Mouse (Mus musculus) hindbrain, embryonic 11.5 days (tissue): Measurements from ENCODE around the gene Chic1. TPM values are rescaled to one million over a fixed set of nuclear protein-coding genes. Genes with fewer than 3 reads are reported as not detected.

Experiments
- ATAC-seq: fragments of 200-750 bp; cut with Nextera tagmentation; 2 replicates; pipeline ENCODE4 v1.8.0; 2017; ENCODE audit warnings: mild to moderate bottlenecking, moderate TSS enrichment, moderate library complexity; ENCODE audit not compliant: low FRiP score
- DNase-seq: peaks from one replicate; pipeline ENCODE4 v3.0.0-alpha.2; 2015; ENCODE audit warnings: low spot score
- H3K27ac ChIP-seq: fragments of 300-500 bp; sonication (generic); 2 replicates; pipeline ENCODE4 v1.5.1; 2014; ENCODE audit warnings: mild to moderate bottlenecking, low read depth, low read length
- H3K27me3 ChIP-seq: fragments of 300-500 bp; sonication (generic); 2 replicates; pipeline ENCODE4 v1.6.1; 2014; ENCODE audit warnings: mild to moderate bottlenecking, low read length, moderate library complexity, mixed read lengths; ENCODE audit not compliant: control insufficient read depth, insufficient read depth
- H3K36me3 ChIP-seq: fragments of 300-500 bp; sonication (generic); 2 replicates; pipeline ENCODE4 v1.6.1; 2014; ENCODE audit warnings: mild to moderate bottlenecking, low read length, moderate library complexity, mixed read lengths; ENCODE audit not compliant: control insufficient read depth, insufficient read depth
- H3K4me1 ChIP-seq: fragments of 300-500 bp; sonication (generic); replicated peaks from 2 replicates; pipeline ENCODE4 v1.6.1; 2014; ENCODE audit warnings: low read length, mixed read lengths; ENCODE audit not compliant: control insufficient read depth, insufficient read depth
- H3K4me2 ChIP-seq: fragments of 300-500 bp; sonication (generic); replicated peaks from 2 replicates; pipeline ENCODE4 v1.6.1; 2014; ENCODE audit warnings: mild to moderate bottlenecking, low read depth, low read length
- H3K4me3 ChIP-seq: fragments of 300-500 bp; sonication (generic); 2 replicates; pipeline ENCODE4 v1.5.1; 2014; ENCODE audit warnings: low read depth, low read length
- H3K9ac ChIP-seq: fragments of 300-500 bp; sonication (generic); 2 replicates; pipeline ENCODE4 v1.6.1; 2014; ENCODE audit warnings: low read depth, low read length
- H3K9me3 ChIP-seq: fragments of 300-500 bp; sonication (generic); 2 replicates; pipeline ENCODE4 v1.6.1; 2016; ENCODE audit warnings: low read length; ENCODE audit not compliant: control insufficient read depth
- WGBS: fragments of 180-500 bp; shearing (Covaris S2); extraction: QIAGEN DNeasy Blood & Tissue Kit; methylation state at CpG from one replicate; pipeline ENCODE4 v1.1.7; 2014; 5-methylcytosine and 5-hydroxymethylcytosine counted together
- polyA plus RNA-seq: library from polyadenylated mRNA; unstranded; fragments of >200 nt; fragmentation: Nextera tagmentation; extraction: Ambion mirVana; gene quantifications from 2 replicates; pipeline ENCODE4 v1.2.1, GENCODE M21; 2014

Chic1 gene
- polyA plus RNA-seq, 1 experiment from 2014 or later: 8.5 TPM

DNA sequence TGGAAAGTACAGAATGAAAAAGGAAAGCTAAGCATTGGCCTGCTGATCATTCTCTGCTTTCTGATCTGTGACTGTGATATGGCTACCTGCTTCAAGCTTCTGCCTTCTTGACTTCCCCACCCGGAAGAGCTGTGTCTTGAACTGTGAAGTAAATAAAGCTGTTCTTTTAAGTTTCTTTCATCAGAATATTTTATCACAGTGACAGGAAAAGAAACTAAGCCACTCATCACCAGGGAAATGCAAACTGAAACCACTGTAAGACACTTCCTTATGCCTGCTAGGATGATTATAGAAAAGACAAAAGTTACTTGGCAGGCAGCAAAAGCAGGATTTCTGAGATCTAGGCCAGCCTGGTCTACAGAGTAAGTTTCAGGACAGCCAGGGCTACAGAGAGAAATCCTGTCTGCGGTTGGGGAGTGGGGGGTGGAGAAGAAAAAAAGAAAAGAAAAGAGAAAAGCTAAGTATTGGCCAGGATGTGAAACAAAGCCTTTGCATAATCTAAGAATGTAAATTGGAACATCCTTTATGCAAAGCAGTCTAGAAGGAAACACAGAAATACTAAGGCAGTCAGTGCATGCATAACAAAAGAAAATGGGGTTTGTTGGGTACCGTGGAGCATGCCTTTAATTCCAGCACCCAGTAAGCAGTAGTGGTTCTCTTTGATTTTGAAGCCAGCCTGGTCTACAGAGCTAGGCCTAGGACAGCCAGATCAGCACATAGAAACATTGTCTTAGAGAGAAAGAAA is 14.7 kb upstream of the Chic1 start:
- Histone ChIP-seq H3K27me3 (peaks cover 13% of the 10 kb centered on the region), H3K9me3 (no peaks in the 10 kb centered on the region), H3K4me3 (no peak overlapping the region), H3K4me2 (no peak overlapping the region), H3K36me3 (no peaks in the 10 kb centered on the region), H3K4me1 (no peaks in the 10 kb centered on the region), H3K27ac (no peak overlapping the region), H3K9ac (no peak overlapping the region)
- WGBS: 56% methylated on average over 3 of the region's 3 CpGs
- ATAC-seq: no peak
- no peak for DNase-seq

DNA sequence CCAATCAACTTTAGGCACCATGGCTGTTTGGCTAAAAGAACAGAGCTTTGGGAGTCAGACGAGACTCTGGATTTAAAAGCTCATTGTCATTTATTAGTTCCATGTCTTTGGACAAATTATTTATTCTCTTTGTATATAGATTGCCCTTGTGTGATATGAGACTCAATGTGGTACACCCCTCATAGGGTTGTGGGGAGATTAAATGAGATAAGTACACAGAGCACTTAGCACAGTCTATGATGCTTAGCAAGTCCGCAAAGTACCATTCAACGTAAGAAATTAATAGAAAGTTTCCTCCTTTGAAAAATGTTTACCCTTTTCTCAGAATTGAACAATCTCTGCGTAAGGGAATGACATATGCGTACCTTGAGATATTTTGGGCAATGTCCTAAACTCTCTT is 492 bp upstream of the Chic1 start:
- 51% methylated on average over 5 of the region's 5 CpGs for WGBS
- Histone ChIP-seq H3K4me1 (no peaks in the 10 kb centered on the region), H3K27ac (no peak overlapping the region), H3K36me3 (no peaks in the 10 kb centered on the region), H3K27me3 (peaks cover 22% of the 10 kb centered on the region), H3K4me2 (no peak overlapping the region), H3K9me3 (no peaks in the 10 kb centered on the region), H3K9ac (no peak overlapping the region), H3K4me3 (peak overlapping the region; percentile 55)
- DNase-seq: no peak
- peak; percentile 48 for ATAC-seq

DNA sequence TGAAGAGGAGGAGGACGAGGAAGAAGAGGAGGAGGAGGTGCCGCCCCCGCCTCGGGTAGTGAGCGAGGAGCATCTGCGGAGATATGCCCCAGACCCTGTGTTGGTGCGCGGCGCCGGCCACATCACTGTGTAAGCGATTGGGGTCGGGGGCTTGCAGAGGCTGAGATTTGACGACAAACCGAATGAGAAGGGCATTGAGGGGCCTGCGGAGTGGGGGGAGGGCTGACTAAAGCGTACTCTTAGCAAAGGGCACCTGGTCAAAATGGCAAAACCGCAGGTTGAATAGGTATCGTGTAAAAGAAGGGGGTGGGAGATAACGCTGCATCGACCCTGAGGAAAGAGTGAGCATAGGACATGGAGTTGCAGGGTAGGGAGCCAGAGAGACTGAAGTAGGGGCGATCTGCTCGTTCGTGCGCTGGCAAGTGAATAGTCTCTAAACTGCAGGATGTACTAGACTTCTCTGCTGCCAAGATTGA is 523 bp downstream of the Chic1 start:
- DNase-seq (no peak), ATAC-seq (peak; percentile 83)
- H3K4me1 ChIP-seq: no peaks in the 10 kb centered on the region
- peak overlapping the region; percentile 55 for H3K4me3 ChIP-seq
- 8% methylated on average over 24 of the region's 24 CpGs for whole genome bisulfite sequencing
- no peaks in the 10 kb centered on the region for H3K9me3 ChIP-seq
- H3K4me2 ChIP-seq: peak overlapping the region; percentile 24
- H3K9ac ChIP-seq: peak overlapping the region; percentile 51
- 0 out of 2 replicates have a peak overlapping the region, but pooled peaks have one; percentile 0 for H3K27ac ChIP-seq
- H3K27me3 ChIP-seq: peaks cover 19% of the 10 kb centered on the region
- H3K36me3 ChIP-seq: no peaks in the 10 kb centered on the region

DNA sequence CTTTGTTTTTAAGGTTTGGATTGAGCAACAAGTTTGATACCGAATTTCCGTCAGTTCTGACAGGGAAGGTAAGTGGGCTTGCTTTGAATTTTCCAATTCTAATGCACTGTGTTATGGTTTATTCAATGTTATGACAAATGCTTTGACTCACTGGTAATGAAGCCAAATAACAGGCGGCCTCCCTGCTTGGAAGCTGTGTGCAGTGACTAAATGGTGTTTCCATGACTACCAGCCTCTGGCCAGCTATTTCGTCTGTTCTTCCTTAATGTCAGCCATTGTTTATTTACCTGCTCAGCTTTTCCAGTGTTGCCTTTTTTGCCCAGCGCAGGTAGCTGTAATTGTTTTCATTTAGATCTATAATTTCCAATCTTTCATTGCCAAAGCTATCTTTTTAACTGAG is 9.9 kb downstream of the Chic1 start:
- Histone ChIP-seq H3K4me1 (no peaks in the 10 kb centered on the region), H3K27me3 (peaks cover 7% of the 10 kb centered on the region; the same call in 1 of the 2 replicates), H3K9me3 (no peaks in the 10 kb centered on the region), H3K36me3 (no peaks in the 10 kb centered on the region), H3K27ac (no peak overlapping the region), H3K4me2 (no peak overlapping the region), H3K9ac (no peak overlapping the region), H3K4me3 (no peak overlapping the region)
- ATAC-seq (no peak), DNase-seq (no peak)
- 57% methylated on average over 5 of the region's 5 CpGs for WGBS

DNA sequence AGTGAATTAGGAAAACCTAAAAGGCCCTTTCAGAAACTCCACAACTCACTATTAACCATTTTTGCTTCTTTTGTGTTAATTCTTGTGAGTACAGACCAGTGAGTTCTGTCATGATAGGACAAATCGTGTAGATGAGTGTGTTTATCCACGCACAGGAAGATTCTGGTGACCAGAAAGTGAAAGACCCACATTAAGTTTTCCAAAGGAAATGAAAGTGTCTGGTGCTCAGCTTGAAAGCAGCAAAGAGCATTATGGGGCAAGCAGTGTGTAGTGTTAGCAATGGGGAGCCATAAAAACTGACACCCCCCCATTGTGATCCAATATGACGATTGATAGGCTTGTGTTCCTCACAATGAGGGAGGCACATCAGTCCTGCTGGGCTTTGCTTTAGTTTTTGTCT is 12.4 kb downstream of the Chic1 start:
- ATAC-seq (no peak), DNase-seq (no peak)
- Histone ChIP-seq H3K9ac (no peak overlapping the region), H3K4me1 (no peaks in the 10 kb centered on the region), H3K4me3 (no peak overlapping the region), H3K9me3 (no peaks in the 10 kb centered on the region), H3K27me3 (peaks cover 7% of the 10 kb centered on the region; the same call in 1 of the 2 replicates), H3K4me2 (no peak overlapping the region), H3K36me3 (no peaks in the 10 kb centered on the region), H3K27ac (no peak overlapping the region)
- WGBS: 53% methylated on average over 3 of the region's 3 CpGs

DNA sequence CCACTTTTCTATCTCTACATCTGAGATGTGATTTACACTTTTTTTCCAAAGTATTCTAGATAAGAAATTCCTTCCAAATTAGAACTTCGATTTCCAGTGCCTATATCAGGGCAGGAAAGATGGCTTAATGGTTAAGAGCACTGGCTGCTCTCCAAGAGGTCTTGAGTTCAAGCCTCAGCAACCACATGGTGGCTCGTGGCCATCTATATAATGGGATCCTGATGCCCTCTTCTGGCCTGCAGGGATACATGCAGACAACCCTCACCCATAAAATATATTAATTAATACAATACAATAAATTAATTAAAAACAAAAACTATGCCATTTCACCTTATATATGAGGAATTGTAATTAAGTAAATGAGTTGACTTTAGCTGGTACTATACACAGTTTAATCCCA is 14.9 kb downstream of the Chic1 start:
- Histone ChIP-seq H3K27ac (no peak overlapping the region), H3K9ac (no peak overlapping the region), H3K9me3 (no peaks in the 10 kb centered on the region), H3K4me3 (no peak overlapping the region), H3K27me3 (peaks cover 6% of the 10 kb centered on the region; the same call in 1 of the 2 replicates), H3K4me1 (no peaks in the 10 kb centered on the region), H3K4me2 (no peak overlapping the region), H3K36me3 (no peaks in the 10 kb centered on the region)
- 73% methylated on average over 2 of the region's 2 CpGs for WGBS
- ATAC-seq (no peak), DNase-seq (no peak)

DNA sequence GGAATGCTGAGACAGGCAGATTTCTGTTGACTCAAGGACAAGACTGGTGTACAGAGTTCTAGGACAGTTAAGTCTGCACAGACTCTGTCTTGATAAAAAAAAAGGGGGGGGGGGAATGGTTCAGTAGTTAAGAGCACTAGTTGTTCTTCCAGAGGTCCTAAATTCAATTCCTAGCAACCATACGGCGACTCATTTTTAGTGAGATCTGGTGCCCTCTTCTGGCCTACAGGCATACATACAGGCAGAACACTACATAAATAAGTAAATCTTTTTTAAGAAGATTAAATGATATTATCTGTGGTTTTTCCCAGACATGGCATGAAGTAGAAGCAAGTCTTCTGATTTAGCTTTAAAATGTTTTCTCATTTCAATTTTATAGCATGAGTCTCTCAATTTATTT is 15.4 kb downstream of the Chic1 start:
- Histone ChIP-seq H3K4me2 (no peak overlapping the region), H3K27ac (no peak overlapping the region), H3K27me3 (peaks cover 6% of the 10 kb centered on the region; the same call in 1 of the 2 replicates), H3K4me3 (no peak overlapping the region), H3K9ac (no peak overlapping the region), H3K9me3 (no peaks in the 10 kb centered on the region), H3K4me1 (no peaks in the 10 kb centered on the region), H3K36me3 (no peaks in the 10 kb centered on the region)
- WGBS: 31% methylated on average over 2 of the region's 2 CpGs
- peak; percentile 26 for DNase-seq
- ATAC-seq: no peak

DNA sequence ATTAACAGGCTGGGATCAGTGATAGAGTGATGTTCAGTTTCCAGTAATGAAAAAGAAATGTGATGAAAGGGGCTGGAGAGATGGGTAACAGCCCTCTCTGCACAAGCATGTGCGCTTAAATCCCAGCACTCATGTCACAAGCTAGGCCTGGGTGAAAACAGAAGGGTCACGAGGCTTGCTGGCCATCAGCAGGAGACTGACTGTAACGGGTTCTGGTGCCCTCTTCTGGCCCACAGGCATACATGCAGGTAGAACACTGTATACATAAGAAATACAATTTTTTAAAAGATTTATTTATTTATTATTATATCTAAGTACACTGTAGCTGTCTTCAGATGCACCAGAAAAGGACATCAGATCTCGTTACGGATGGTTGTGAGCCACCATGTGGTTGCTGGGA is 18.0 kb downstream of the Chic1 start:
- DNase-seq (peak; percentile 18), ATAC-seq (no peak)
- Histone ChIP-seq H3K9me3 (no peaks in the 10 kb centered on the region), H3K4me3 (no peak overlapping the region), H3K27ac (no peak overlapping the region), H3K4me1 (no peaks in the 10 kb centered on the region), H3K9ac (no peak overlapping the region), H3K36me3 (no peaks in the 10 kb centered on the region), H3K27me3 (peaks cover 9% of the 10 kb centered on the region; the same call in 1 of the 2 replicates), H3K4me2 (no peak overlapping the region)
- 64% methylated on average over 5 of the region's 5 CpGs for WGBS

DNA sequence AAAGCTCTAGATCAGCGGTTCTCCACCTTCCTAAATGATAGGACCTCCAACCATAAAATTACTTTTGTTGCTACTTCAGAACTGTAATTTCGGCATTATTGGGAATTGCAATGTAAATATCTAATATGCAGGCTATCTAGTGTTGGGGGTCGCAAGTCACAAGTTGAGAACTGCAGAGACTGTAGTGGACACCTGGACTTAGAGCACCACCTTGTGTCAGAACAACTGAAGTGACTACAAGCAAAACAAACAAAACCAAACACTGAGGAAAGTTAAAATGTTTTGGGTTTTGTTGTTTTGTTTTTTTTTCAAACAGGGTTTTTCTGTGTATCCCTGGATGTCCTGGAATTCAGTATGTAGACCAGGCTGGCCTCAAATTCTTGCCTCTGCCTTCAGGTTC is 28.3 kb downstream of the Chic1 start:
- ATAC-seq (no peak), DNase-seq (no peak)
- Histone ChIP-seq H3K4me3 (no peak overlapping the region), H3K9me3 (no peaks in the 10 kb centered on the region), H3K9ac (no peak overlapping the region), H3K27me3 (peaks cover 13% of the 10 kb centered on the region), H3K4me2 (no peak overlapping the region), H3K27ac (no peak overlapping the region), H3K36me3 (no peaks in the 10 kb centered on the region), H3K4me1 (no peaks in the 10 kb centered on the region)
- WGBS: 87% methylated on average over 3 of the region's 3 CpGs
